Mouse (Mus musculus) activated CD4-positive, CD25-positive, alpha-beta regulatory T cell, adult 9 weeks (primary cell): ENCODE data around the gene Gm17019. TPM values are rescaled to one million over a fixed set of nuclear protein-coding genes. Genes with fewer than 3 reads are reported as not detected.

Experiments
- polyA plus RNA-seq: library from polyadenylated mRNA; unstranded; fragments of 100-300 nt; shearing (Covaris generic); gene quantifications from one replicate; pipeline ENCODE4 v1.2.1, GENCODE M21; 2017

The Gm17019 gene
- not detected for polyA plus RNA-seq

GRCm38 (mm10) chr5:15032898-15033297 is at the start of gene Gm17019:
Gm17019 (minus strand) TSS chr5:15032998.

Other genes starting within 250 kb of the Gm17019 start
- not detected for gene Gm9758, start 118.1 kb downstream of the Gm17019 start, polyA plus RNA-seq
- gene Speer4e, start 94.6 kb downstream of the Gm17019 start, polyA plus RNA-seq: not detected
- gene Gm10354, start 54.1 kb downstream of the Gm17019 start, polyA plus RNA-seq: not detected